Mouse (Mus musculus) CD8-positive naive resting alpha-beta T cell, adult 2 months (primary cell): ENCODE results near the gene Eif2ak4.

Source experiments
- DNase-seq, 2 experiments: peaks; one replicate each; pipeline ENCODE4 v3.0.0; 2022; ENCODE audit warnings: low read depth in 2 of 2, low spot score in 2 of 2

Eif2ak4 gene

GRCm38 (mm10) chr2:118388341-118389335, at the start of gene Eif2ak4:
Gene Eif2ak4 (plus strand): TSS chr2:118388618.
- peak; percentile 99 for DNase-seq

- DNase-seq, result no peak
Measured at GRCm38 (mm10) chr2:118341295-118341694, 47.1 kb upstream of the Eif2ak4 start.

- no peak for DNase-seq
Measured at GRCm38 (mm10) chr2:118343897-118344296, 44.5 kb upstream of the Eif2ak4 start.

- DNase-seq, result no peak
Measured at GRCm38 (mm10) chr2:118345535-118345934, 42.9 kb upstream of the Eif2ak4 start.

- DNase-seq, result no peak
Measured at GRCm38 (mm10) chr2:118353498-118353897, 34.9 kb upstream of the Eif2ak4 start.

- no peak for DNase-seq
Measured at GRCm38 (mm10) chr2:118353916-118354403, 34.5 kb upstream of the Eif2ak4 start.

- no peak for DNase-seq
Measured at GRCm38 (mm10) chr2:118355138-118355719, 33.2 kb upstream of the Eif2ak4 start.

- no peak for DNase-seq
Measured at GRCm38 (mm10) chr2:118371841-118372240, 16.6 kb upstream of the Eif2ak4 start.

- DNase-seq, result no peak
Measured at GRCm38 (mm10) chr2:118372561-118372900, 15.9 kb upstream of the Eif2ak4 start.

- DNase-seq, result peak; percentile 1 to 16
Measured at GRCm38 (mm10) chr2:118372901-118373571, 15.4 kb upstream of the Eif2ak4 start, which contains the start of gene Gpr176. Gene Gpr176 (minus strand): TSS chr2:118373419.

- peak; percentile 56 to 65 for DNase-seq
Measured at GRCm38 (mm10) chr2:118373572-118374279, 14.7 kb upstream of the Eif2ak4 start.

GRCm38 (mm10) chr2:118375522-118375921, 12.9 kb upstream of the Eif2ak4 start:
- no peak for DNase-seq

GRCm38 (mm10) chr2:118375931-118376330, 12.5 kb upstream of the Eif2ak4 start:
- DNase-seq, result no peak

- DNase-seq, result no peak
Measured at GRCm38 (mm10) chr2:118379756-118380155, 8.7 kb upstream of the Eif2ak4 start.

- no peak for DNase-seq
Measured at GRCm38 (mm10) chr2:118383387-118383786, 5.0 kb upstream of the Eif2ak4 start.

- no peak for DNase-seq
Measured at GRCm38 (mm10) chr2:118389569-118389968, 1.2 kb downstream of the Eif2ak4 start.

GRCm38 (mm10) chr2:118390072-118390471, 1.7 kb downstream of the Eif2ak4 start:
- no peak for DNase-seq

GRCm38 (mm10) chr2:118391201-118391600, 2.8 kb downstream of the Eif2ak4 start:
- DNase-seq, result no peak

- no peak for DNase-seq
Measured at GRCm38 (mm10) chr2:118399751-118400150, 11.3 kb downstream of the Eif2ak4 start.

GRCm38 (mm10) chr2:118401834-118402727, 13.7 kb downstream of the Eif2ak4 start:
- no peak for DNase-seq
